13 mouse cellular contexts compared by ENCODE assay signal in the genomic region with DNA sequence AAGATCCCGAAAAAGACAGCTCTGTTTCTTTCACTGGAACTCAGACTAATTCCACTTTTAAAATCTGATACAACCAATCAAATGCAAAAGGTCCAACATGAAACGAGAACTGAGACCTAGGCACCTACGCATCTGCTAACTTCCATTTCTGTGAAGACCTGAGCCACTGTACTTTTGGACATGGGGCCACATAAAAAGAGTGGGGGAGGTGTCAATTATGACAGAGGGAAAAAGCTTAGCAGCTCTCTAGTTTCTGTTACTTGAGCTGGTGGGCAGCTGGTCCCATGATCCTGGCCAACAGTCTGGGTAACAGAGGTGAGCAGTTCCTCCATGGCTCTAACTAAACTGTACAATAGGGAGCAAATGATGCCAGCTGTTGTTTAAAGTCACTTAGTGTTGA.
"Had no signal": no experiment of that assay in that cellular context is flagged by ENCODE, and none has a peak within 500 bp of the region (broad histone marks: within the 10 kb centered on the region; RNA-seq: fewer than 3 reads in every experiment).

No protein-coding gene starts in this region.

- H3K9me3 ChIP-seq: midbrain, embryonic 10.5 days; midbrain, embryonic 12.5 days; neural tube, embryonic 12.5 days had no signal

- H3K4me3 ChIP-seq: midbrain, embryonic 10.5 days; midbrain, embryonic 12.5 days; neural tube, embryonic 12.5 days had no signal

- DNase-seq: lung, adult 18-20 months; lung, embryonic 14.5 days; lung, postnatal 10 days; lung, postnatal 4 days; midbrain, embryonic 14.5 days; right cerebral cortex, postnatal 14 days; thymus, adult 18-20 months; thymus, postnatal 14 days; thymus, postnatal 36 days had no signal

- ATAC-seq: midbrain, embryonic 16.5 days had no signal

- H3K36me3 ChIP-seq: midbrain, embryonic 10.5 days; midbrain, embryonic 12.5 days; neural tube, embryonic 12.5 days had no signal

- H3K27me3 ChIP-seq: midbrain, embryonic 12.5 days; neural tube, embryonic 12.5 days had no signal

- H3K9ac ChIP-seq: lung, embryonic 14.5 days; midbrain, embryonic 12.5 days; neural tube, embryonic 12.5 days had no signal

- H3K4me1 ChIP-seq: midbrain, embryonic 10.5 days; midbrain, embryonic 12.5 days; neural tube, embryonic 12.5 days had no signal

- H3K27ac ChIP-seq: midbrain, embryonic 10.5 days; midbrain, embryonic 12.5 days; neural tube, embryonic 12.5 days had no signal

- H3K4me2 ChIP-seq: lung, embryonic 14.5 days; midbrain, embryonic 12.5 days; neural tube, embryonic 12.5 days had no signal
